30 mouse cellular contexts compared by ENCODE assay signal in genomic region chr16:31830726-31831125, GRCm38 (mm10). TPM values are rescaled to one million over a fixed set of nuclear protein-coding genes. Genes with fewer than 3 reads are reported as not detected.
DNase-seq lines count a peak whose midpoint lies in the region; ATAC-seq and TF ChIP-seq lines count a peak whose summit lies in the region.
"Had no signal": no experiment of that assay in that cellular context is flagged by ENCODE, and none has a peak within 500 bp of the region (broad histone marks: within the 10 kb centered on the region; RNA-seq: fewer than 3 reads in every experiment).

No protein-coding gene starts in this region.

- no peak overlapping the region for H3K27ac ChIP-seq in kidney, adult 2 months (ENCODE audit: insufficient read depth, low read depth, low read length)
- H3K27ac ChIP-seq in kidney, embryonic 14.5 days (ENCODE audit: low read depth, low read length) = no peak overlapping the region
- no peak overlapping the region for H3K27ac ChIP-seq in liver, adult 2 months (replicated peaks; ENCODE audit: insufficient read depth, low read depth, low read length)
- no peak overlapping the region for H3K27ac ChIP-seq in liver, postnatal 0 days (ENCODE audit: low read depth)
- H3K27ac ChIP-seq in layer of hippocampus, adult 2 months = no peak overlapping the region
- H3K27ac ChIP-seq: embryonic facial prominence, embryonic 13.5 days; forebrain, embryonic 10.5 days; forebrain, embryonic 15.5 days; heart, embryonic 13.5 days; hindbrain, embryonic 14.5 days; left cerebral cortex, adult 2 months; limb, embryonic 12.5 days had no signal

- peak; percentile 11 for DNase-seq in adrenal gland, postnatal 10 days
- no peak for DNase-seq in adrenal gland, postnatal 36 days
- peak; percentile 64 for DNase-seq in kidney, adult 2 months
- peak; percentile 83 for DNase-seq in liver, adult 2 months (ENCODE audit: extremely low read depth, low read depth, low spot score)
- DNase-seq in liver, postnatal 0 days = no peak
- DNase-seq in layer of hippocampus, adult 2 months (ENCODE audit: low spot score in 2 of 2) = no peak
- DNase-seq: adrenal gland, postnatal 25 days; cerebellum, adult 18-20 months; cerebellum, postnatal 10 days; lung, postnatal 36 days; thymus, postnatal 14 days had no signal

- H3K27me3 ChIP-seq in kidney, adult 2 months (replicated peaks; ENCODE audit: control insufficient read depth, insufficient read depth, low read length) = no peaks in the 10 kb centered on the region
- H3K27me3 ChIP-seq in kidney, embryonic 14.5 days (ENCODE audit: control insufficient read depth, insufficient read depth, low read length) = no peaks in the 10 kb centered on the region
- H3K27me3 ChIP-seq in liver, adult 2 months (ENCODE audit: control insufficient read depth, insufficient read depth, low read length) = no peaks in the 10 kb centered on the region
- H3K27me3 ChIP-seq in liver, postnatal 0 days (ENCODE audit: insufficient read depth, low read length) = no peaks in the 10 kb centered on the region
- H3K27me3 ChIP-seq: embryonic facial prominence, embryonic 13.5 days; forebrain, embryonic 15.5 days; heart, embryonic 13.5 days; limb, embryonic 12.5 days had no signal

- H3K79me2 ChIP-seq in liver, adult 2 months (ENCODE audit: control insufficient read depth, insufficient read depth, low read length) = no peaks in the 10 kb centered on the region

- no peak for ATAC-seq in kidney, embryonic 14.5 days (ENCODE audit: low FRiP score, low TSS enrichment)
- ATAC-seq in liver, postnatal 0 days = no peak
- ATAC-seq: forebrain, embryonic 15.5 days; intestine, postnatal 0 days; midbrain, embryonic 16.5 days had no signal

- H3K36me3 ChIP-seq in kidney, adult 2 months (ENCODE audit: control insufficient read depth, insufficient read depth, low read length) = no peaks in the 10 kb centered on the region; the same call in 1 of the 2 replicates
- peaks cover 15% of the 10 kb centered on the region for H3K36me3 ChIP-seq in kidney, embryonic 14.5 days (ENCODE audit: control insufficient read depth, insufficient read depth, low read length)
- H3K36me3 ChIP-seq in liver, adult 2 months (ENCODE audit: control insufficient read depth, insufficient read depth, low read length) = peaks cover 4% of the 10 kb centered on the region
- H3K36me3 ChIP-seq in liver, postnatal 0 days (replicated peaks; ENCODE audit: insufficient read depth, low read length) = peaks cover 12% of the 10 kb centered on the region; the same call in 1 of the 2 replicates
- H3K36me3 ChIP-seq: forebrain, embryonic 15.5 days had no signal

- H3K4me2 ChIP-seq in kidney, embryonic 14.5 days (replicated peaks; ENCODE audit: low read depth, low read length) = no peak overlapping the region
- H3K4me2 ChIP-seq in liver, postnatal 0 days (ENCODE audit: low read depth, low read length) = no peak overlapping the region
- H3K4me2 ChIP-seq: embryonic facial prominence, embryonic 13.5 days; forebrain, embryonic 15.5 days; heart, embryonic 13.5 days; hindbrain, embryonic 14.5 days; limb, embryonic 12.5 days; liver, embryonic 11.5 days; midbrain, embryonic 11.5 days had no signal

- no peaks in the 10 kb centered on the region for H3K9me3 ChIP-seq in kidney, embryonic 14.5 days (ENCODE audit: control insufficient read depth, low read length)
- H3K9me3 ChIP-seq in liver, postnatal 0 days (ENCODE audit: low read length) = no peaks in the 10 kb centered on the region
- H3K9me3 ChIP-seq: embryonic facial prominence, embryonic 13.5 days; forebrain, embryonic 10.5 days; forebrain, embryonic 15.5 days; G1E; heart, embryonic 13.5 days; limb, embryonic 12.5 days had no signal

- TF ChIP-seq EP300 in liver, postnatal 0 days (IDR thresholded peaks at IDR 0.05; ENCODE audit: low read depth) = no peak

- TF ChIP-seq POLR2A in kidney, adult 2 months (IDR thresholded peaks at IDR 0.05; ENCODE audit: low read depth, low read length) = no peak
- no peak for TF ChIP-seq POLR2A in liver, adult 2 months (IDR thresholded peaks at IDR 0.05; ENCODE audit: extremely low read depth, insufficient read depth, low read length)

- no peak overlapping the region for H3K4me3 ChIP-seq in kidney, adult 2 months (ENCODE audit: insufficient read depth, low read depth, low read length)
- H3K4me3 ChIP-seq in kidney, embryonic 14.5 days (ENCODE audit: low read length) = no peak overlapping the region
- no peak overlapping the region for H3K4me3 ChIP-seq in liver, adult 2 months (ENCODE audit: insufficient read depth, low read depth, low read length)
- no peak overlapping the region for H3K4me3 ChIP-seq in liver, postnatal 0 days (ENCODE audit: low read depth, low read length)
- no peak overlapping the region for H3K4me3 ChIP-seq in layer of hippocampus, adult 2 months
- H3K4me3 ChIP-seq: embryonic facial prominence, embryonic 13.5 days; forebrain, embryonic 10.5 days; forebrain, embryonic 15.5 days; heart, embryonic 13.5 days; left cerebral cortex, adult 2 months; limb, embryonic 12.5 days had no signal

- 48% methylated on average over 4 of the region's 4 CpGs for WGBS in kidney, adult 2 months
- WGBS in kidney, embryonic 14.5 days = 81% methylated on average over 4 of the region's 4 CpGs
- 36% methylated on average over 4 of the region's 4 CpGs for WGBS in liver, adult 2 months
- WGBS in liver, postnatal 0 days (ENCODE audit: insufficient replicate concordance) = 87% methylated on average over 4 of the region's 4 CpGs

- H3K9ac ChIP-seq in kidney, embryonic 14.5 days (ENCODE audit: low read depth, low read length) = no peak overlapping the region
- no peak overlapping the region for H3K9ac ChIP-seq in liver, adult 2 months (ENCODE audit: low read depth, low read length)
- no peak overlapping the region for H3K9ac ChIP-seq in liver, postnatal 0 days (replicated peaks)
- H3K9ac ChIP-seq: embryonic facial prominence, embryonic 13.5 days; forebrain, embryonic 15.5 days; heart, embryonic 13.5 days; hindbrain, embryonic 14.5 days; limb, embryonic 12.5 days had no signal

- TF ChIP-seq CTCF in kidney, adult 2 months (conservative IDR thresholded peaks at IDR 0.05; ENCODE audit: insufficient read depth, insufficient read length, low read depth, low read length) = no peak
- TF ChIP-seq CTCF in liver, adult 2 months (IDR thresholded peaks at IDR 0.05; ENCODE audit: low read depth, low read length) = no peak
- no peak for TF ChIP-seq CTCF in liver, postnatal 0 days (IDR thresholded peaks at IDR 0.05; ENCODE audit: low read depth)
- no peak for TF ChIP-seq CTCF in layer of hippocampus, adult 2 months (conservative IDR thresholded peaks at IDR 0.05)

- peaks cover 2% of the 10 kb centered on the region; the same call in 1 of the 2 replicates for H3K4me1 ChIP-seq in kidney, adult 2 months (ENCODE audit: control insufficient read depth, insufficient read depth, low read length)
- H3K4me1 ChIP-seq in kidney, embryonic 14.5 days (ENCODE audit: control insufficient read depth, insufficient read depth, low read length) = no peaks in the 10 kb centered on the region
- 0 out of 2 replicates have a peak, but pooled peaks cover 4% of the 10 kb centered on the region for H3K4me1 ChIP-seq in liver, adult 2 months (ENCODE audit: control insufficient read depth, insufficient read depth, low read length)
- no peaks in the 10 kb centered on the region for H3K4me1 ChIP-seq in liver, postnatal 0 days (ENCODE audit: insufficient read depth)
- H3K4me1 ChIP-seq: limb, embryonic 12.5 days had no signal

RNA-seq across cellular contexts. Expression of gene Meltf, which starts 47.9 kb away (rescaled TPM):
- under 1 TPM; 0.06 to 0.24 TPM for total RNA-seq in adrenal gland, postnatal 10 days (2021)
- not detected for total RNA-seq in adrenal gland, postnatal 36 days (2021)
- polyA plus RNA-seq in kidney, adult 2 months (2012; rRNA removed) = 0.11 and 0.14 TPM in 2 replicates
- polyA plus RNA-seq in kidney, embryonic 14.5 days (2014; fragmentation: Nextera tagmentation; extraction: Ambion mirVana) = 0.10 TPM in 1 of 2 replicates, not detected in the other
- not detected in 2 replicates for total RNA-seq in liver, adult 2 months (2014; rRNA removed)
- not detected in 2 replicates for polyA plus RNA-seq in liver, adult 2 months (2012; rRNA removed)
- 0.12 and 0.14 TPM in 2 replicates for polyA plus RNA-seq in liver, postnatal 0 days (2015; fragmentation: Nextera tagmentation; extraction: Ambion mirVana)
- total RNA-seq in layer of hippocampus, adult 2 months (2021) = under 1 TPM; 0.20 to 0.29 TPM
- total RNA-seq: adrenal gland, postnatal 25 days; common myeloid progenitor, adult 5-6 weeks; heart, adult 8-10 months; hematopoietic stem cell, adult 5-6 weeks; megakaryocyte, adult 5-6 weeks; neutrophil, adult 5-6 weeks had no signal
- polyA plus RNA-seq: forebrain, embryonic 10.5 days; G1E; neural tube, embryonic 11.5 days had no signal

Comparison
In these comparisons a context has a peak if more than half of its experiments do, and no peak if none do; other contexts are left out.
1. DNase-seq: peak in adrenal gland, postnatal 10 days (single experiment), kidney, adult 2 months (single experiment) and liver, adult 2 months (single experiment); none in adrenal gland, postnatal 36 days (0 of 2), liver, postnatal 0 days (single experiment) and layer of hippocampus, adult 2 months (0 of 2).